Mouse (Mus musculus) liver, embryonic 11.5 days (tissue): Measurements from ENCODE around the gene Olfr787. TPM values are rescaled to one million over a fixed set of nuclear protein-coding genes. Genes with fewer than 3 reads are reported as not detected.

Source experiments
- ATAC-seq: fragments of 200-750 bp; cut with Nextera tagmentation; replicated peaks from 2 replicates; pipeline ENCODE4 v1.8.0; 2017; ENCODE audit warnings: moderate number of reproducible peaks, mild to moderate bottlenecking, moderate TSS enrichment, moderate library complexity; ENCODE audit not compliant: low FRiP score
- DNase-seq: peaks from one replicate; pipeline ENCODE4 v3.0.0-alpha.2; 2017; ENCODE audit warnings: low spot score
- H3K27ac ChIP-seq: fragments of 300-500 bp; sonication (generic); 2 replicates; pipeline ENCODE4 v1.5.1; 2014; ENCODE audit warnings: mild to moderate bottlenecking, low read depth, low read length, control low read depth
- H3K27me3 ChIP-seq: fragments of 300-500 bp; sonication (generic); replicated peaks from 2 replicates; pipeline ENCODE4 v1.6.1; 2014; ENCODE audit warnings: low read length, mixed read lengths; ENCODE audit not compliant: control insufficient read depth, insufficient read depth
- H3K36me3 ChIP-seq: fragments of 300-500 bp; sonication (generic); 2 replicates; pipeline ENCODE4 v1.6.1; 2014; ENCODE audit warnings: mild to moderate bottlenecking, low read length, moderate library complexity, mixed read lengths; ENCODE audit not compliant: control insufficient read depth, insufficient read depth
- H3K4me1 ChIP-seq: fragments of 300-500 bp; sonication (generic); replicated peaks from 2 replicates; pipeline ENCODE4 v1.6.1; 2014; ENCODE audit warnings: low read length, mixed read lengths; ENCODE audit not compliant: control insufficient read depth, insufficient read depth
- H3K4me2 ChIP-seq: fragments of 300-500 bp; sonication (generic); 2 replicates; pipeline ENCODE4 v1.6.1; 2014; ENCODE audit warnings: mild to moderate bottlenecking, control low read depth, moderate library complexity
- H3K4me3 ChIP-seq: fragments of 300-500 bp; sonication (generic); 2 replicates; pipeline ENCODE4 v1.5.1; 2014; ENCODE audit warnings: low read depth, low read length, control low read depth
- H3K9ac ChIP-seq: fragments of 300-500 bp; sonication (generic); 2 replicates; pipeline ENCODE4 v1.6.1; 2014; ENCODE audit warnings: low read depth, low read length, control low read depth
- H3K9me3 ChIP-seq: fragments of 300-500 bp; sonication (generic); 2 replicates; pipeline ENCODE4 v1.6.1; 2016; ENCODE audit warnings: low read length, inconsistent platforms, mixed read lengths; ENCODE audit not compliant: control insufficient read depth
- WGBS: fragments of 180-500 bp; shearing (Covaris S2); extraction: QIAGEN DNeasy Blood & Tissue Kit; methylation state at CpG from one replicate; pipeline ENCODE4 v1.1.7; 2014; 5-methylcytosine and 5-hydroxymethylcytosine counted together
- polyA plus RNA-seq: library from polyadenylated mRNA; unstranded; fragments of >200 nt; fragmentation: Nextera tagmentation; extraction: Ambion mirVana; gene quantifications from 2 replicates; pipeline ENCODE4 v1.2.1, GENCODE M21; 2014

The Olfr787 gene
- polyA plus RNA-seq = not detected in 2 replicates

DNA sequence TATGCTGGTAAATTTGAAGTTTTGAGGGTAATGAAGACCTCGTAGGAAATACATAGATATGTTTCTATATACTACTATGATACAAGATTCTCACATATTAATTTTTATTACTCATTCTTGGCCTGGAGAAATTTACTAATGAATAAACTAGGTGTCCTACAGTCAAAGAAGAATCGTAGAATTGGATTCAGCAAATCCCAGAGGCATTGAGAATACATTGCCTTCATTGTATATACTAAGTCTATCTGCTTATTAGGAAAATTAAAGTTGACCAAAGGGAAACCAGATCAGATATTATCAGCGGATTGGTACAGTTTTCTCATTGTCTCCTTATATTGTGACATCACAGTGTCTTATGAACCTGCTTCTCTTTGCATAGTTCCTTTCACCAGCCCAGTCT is at the start of gene Olfr787:
Olfr787 (plus strand) TSS at position 301 of the 400 bp plus-strand sequence.
- DNase-seq (no peak), ATAC-seq (no peak)
- Histone ChIP-seq H3K4me3 (no peak within 1 kb of the TSS), H3K4me2 (no peak within 1 kb of the TSS), H3K9me3 (no peaks in the 10 kb centered on the region), H3K36me3 (no peaks in the 10 kb centered on the region), H3K9ac (no peak within 1 kb of the TSS), H3K27me3 (no peaks in the 10 kb centered on the region), H3K27ac (no peak within 1 kb of the TSS), H3K4me1 (no peaks in the 10 kb centered on the region)
- 67% methylated on average over 3 of the region's 3 CpGs for WGBS

DNA sequence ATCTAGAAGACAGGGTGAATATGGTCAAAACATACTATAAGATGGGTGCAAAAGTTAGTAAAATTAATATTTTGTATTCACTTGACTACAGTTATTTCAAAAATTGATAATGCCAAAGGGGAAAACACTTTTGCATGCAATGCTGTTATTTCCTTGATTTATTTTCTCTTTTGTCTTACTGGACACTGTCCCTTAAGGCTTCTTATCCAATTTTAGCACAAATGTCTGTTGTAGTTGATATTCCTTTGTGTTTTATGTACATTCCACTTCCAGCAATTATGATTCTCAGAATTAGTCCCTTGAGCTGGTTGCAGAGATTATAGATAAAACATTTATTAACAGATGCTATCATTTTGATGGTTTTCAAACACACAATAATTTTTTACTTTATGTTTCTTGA is 34.7 kb upstream of the Olfr787 start, which contains the start of gene Olfr786:
Olfr786 (plus strand) TSS at position 301 of the 400 bp plus-strand sequence.
- no peak for ATAC-seq
- H3K27ac ChIP-seq = no peak within 1 kb of the TSS

DNA sequence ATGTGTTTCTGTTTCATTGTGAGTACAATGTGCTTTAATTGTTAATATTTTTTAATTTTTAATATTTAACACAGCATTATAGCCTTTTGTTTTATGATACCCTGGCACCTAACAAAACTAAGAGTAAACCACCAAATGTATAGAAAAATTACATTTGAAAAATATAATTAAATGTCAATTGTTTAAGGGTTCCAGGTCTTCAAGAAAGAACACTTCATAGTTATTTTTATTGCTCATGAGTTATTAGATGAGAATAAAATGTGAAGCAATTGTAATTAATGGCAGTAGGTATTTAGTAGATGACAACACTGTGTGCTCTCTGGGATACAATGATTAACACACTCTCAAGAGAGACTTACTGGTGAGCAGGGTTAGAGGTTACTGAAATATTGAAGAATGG is 9.0 kb downstream of the Olfr787 start, which contains the start of gene Olfr788:
Olfr788 (plus strand) TSS at position 301 of the 400 bp plus-strand sequence.
- Histone ChIP-seq H3K27me3 (no peaks in the 10 kb centered on the region), H3K4me1 (no peaks in the 10 kb centered on the region), H3K27ac (no peak within 1 kb of the TSS), H3K9ac (no peak within 1 kb of the TSS), H3K36me3 (no peaks in the 10 kb centered on the region), H3K4me2 (no peak within 1 kb of the TSS), H3K9me3 (no peaks in the 10 kb centered on the region), H3K4me3 (no peak within 1 kb of the TSS)
- ATAC-seq (no peak), DNase-seq (no peak)

More for the DNA sequence above, 34.7 kb upstream of the Olfr787 start, which contains the start of gene Olfr786:
- no peak within 1 kb of the TSS for H3K9ac ChIP-seq
- DNase-seq = no peak
- H3K27me3 ChIP-seq = no peaks in the 10 kb centered on the region
- no peaks in the 10 kb centered on the region for H3K36me3 ChIP-seq
- no peak within 1 kb of the TSS for H3K4me3 ChIP-seq
- 0 out of 2 replicates have a peak, but pooled peaks cover 3% of the 10 kb centered on the region for H3K9me3 ChIP-seq
- no peaks in the 10 kb centered on the region for H3K4me1 ChIP-seq
- no peak within 1 kb of the TSS for H3K4me2 ChIP-seq

DNA sequence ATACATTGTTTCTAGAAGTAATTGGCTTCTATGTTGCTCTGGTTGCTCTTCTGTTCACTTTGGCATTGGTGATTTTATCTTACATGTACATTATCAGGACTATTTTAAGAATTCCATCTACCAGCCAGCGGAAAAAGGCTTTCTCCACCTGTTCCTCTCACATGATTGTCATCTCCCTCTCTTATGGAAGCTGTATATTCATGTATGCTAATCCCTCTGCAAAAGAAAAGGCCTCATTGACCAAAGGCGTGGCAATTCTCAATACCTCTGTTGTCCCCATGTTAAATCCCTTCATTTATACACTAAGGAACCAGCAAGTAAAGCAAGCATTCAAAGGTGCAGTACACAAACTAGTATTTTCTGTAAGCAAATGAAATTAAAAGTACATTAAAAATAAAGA is 11.6 kb downstream of the Olfr787 start:
- ATAC-seq = no peak
- WGBS = 43% methylated on average over 2 of the region's 2 CpGs
- no peaks in the 10 kb centered on the region for H3K27me3 ChIP-seq

DNA sequence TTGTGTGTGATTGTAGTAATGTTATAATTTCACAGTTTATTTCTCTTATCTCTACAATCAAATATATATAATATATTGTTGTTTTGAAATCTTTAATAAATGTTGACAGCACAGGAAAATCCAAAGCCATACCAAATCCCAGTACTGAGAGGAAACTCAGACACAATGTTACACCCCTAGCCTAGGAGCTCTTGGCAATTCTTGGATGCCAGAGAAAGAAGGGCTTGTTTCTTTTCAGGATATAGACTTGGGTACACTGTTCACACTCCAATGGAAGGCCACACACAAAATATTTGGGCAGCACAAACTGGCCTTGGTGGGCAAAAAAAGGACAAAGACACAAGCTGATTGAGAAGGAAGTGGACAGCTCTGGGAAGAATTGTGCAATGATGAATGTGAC is 12.1 kb downstream of the Olfr787 start:
- H3K9ac ChIP-seq = no peak overlapping the region
- ATAC-seq = no peak
- no peaks in the 10 kb centered on the region for H3K36me3 ChIP-seq
- no peaks in the 10 kb centered on the region for H3K4me1 ChIP-seq
- no peaks in the 10 kb centered on the region for H3K9me3 ChIP-seq
- no peak overlapping the region for H3K4me3 ChIP-seq
- H3K27ac ChIP-seq = no peak overlapping the region
- DNase-seq = no peak
- no peaks in the 10 kb centered on the region for H3K27me3 ChIP-seq
- no peak overlapping the region for H3K4me2 ChIP-seq

More for the DNA sequence above, 11.6 kb downstream of the Olfr787 start:
- Histone ChIP-seq H3K4me3 (no peak overlapping the region), H3K4me1 (no peaks in the 10 kb centered on the region), H3K9me3 (no peaks in the 10 kb centered on the region), H3K9ac (no peak overlapping the region), H3K4me2 (no peak overlapping the region), H3K27ac (no peak overlapping the region), H3K36me3 (no peaks in the 10 kb centered on the region)
- DNase-seq = no peak

DNA sequence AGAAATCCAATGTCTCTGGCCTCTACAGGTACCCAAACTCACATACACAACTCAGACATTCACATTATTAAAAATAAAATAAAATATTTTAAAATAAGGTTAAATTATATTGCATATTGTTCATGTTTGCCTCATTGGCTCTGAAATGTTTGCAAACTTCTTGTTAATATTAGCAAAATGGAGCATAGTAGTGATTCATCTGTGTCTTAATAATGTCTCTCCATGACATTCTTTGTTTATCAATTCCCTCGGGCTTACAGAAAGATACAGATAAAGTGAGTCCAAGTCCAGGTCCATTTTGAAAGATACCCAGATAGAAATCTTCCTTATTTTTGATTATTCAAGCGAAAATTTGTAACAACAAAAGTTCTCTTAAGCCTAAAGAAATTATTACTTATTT is 22.8 kb downstream of the Olfr787 start, which contains the start of gene Olfr789:
Olfr789 (plus strand) TSS at position 301 of the 400 bp plus-strand sequence.
- H3K27me3 ChIP-seq = no peaks in the 10 kb centered on the region
- no peaks in the 10 kb centered on the region for H3K36me3 ChIP-seq
- no peak within 1 kb of the TSS for H3K9ac ChIP-seq
- H3K9me3 ChIP-seq = no peaks in the 10 kb centered on the region
- 42% methylated on average over 2 of the region's 2 CpGs for WGBS
- H3K27ac ChIP-seq = no peak within 1 kb of the TSS
- no peaks in the 10 kb centered on the region for H3K4me1 ChIP-seq
- DNase-seq (no peak), ATAC-seq (no peak)
- no peak within 1 kb of the TSS for H3K4me2 ChIP-seq
- no peak within 1 kb of the TSS for H3K4me3 ChIP-seq

DNA sequence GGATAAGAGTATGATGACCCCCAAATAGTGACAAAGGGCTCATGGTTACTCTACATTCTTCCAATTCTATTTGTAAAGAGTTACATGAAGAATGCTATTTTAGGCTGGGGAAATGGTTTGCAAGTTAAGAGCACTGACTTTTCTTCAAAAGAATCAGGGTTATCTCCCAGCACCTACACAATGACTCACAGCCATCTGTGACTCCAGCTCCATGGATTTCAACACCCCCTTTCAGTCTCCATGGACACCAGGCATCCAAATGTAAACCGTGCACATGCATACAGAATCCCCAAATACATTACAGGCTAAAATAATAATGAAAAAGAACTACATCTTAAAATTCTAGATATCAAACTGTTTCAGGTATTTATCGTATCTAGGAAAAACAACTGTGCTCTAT is 28.4 kb downstream of the Olfr787 start:
- H3K36me3 ChIP-seq = no peaks in the 10 kb centered on the region
- no peaks in the 10 kb centered on the region for H3K27me3 ChIP-seq
- no peak overlapping the region for H3K9ac ChIP-seq
- DNase-seq = no peak
- H3K4me3 ChIP-seq = no peak overlapping the region
- WGBS = 78% methylated on average over 2 of the region's 2 CpGs
- H3K27ac ChIP-seq = no peak overlapping the region
- no peaks in the 10 kb centered on the region for H3K4me1 ChIP-seq
- ATAC-seq = no peak
- H3K4me2 ChIP-seq = no peak overlapping the region
- no peaks in the 10 kb centered on the region for H3K9me3 ChIP-seq

DNA sequence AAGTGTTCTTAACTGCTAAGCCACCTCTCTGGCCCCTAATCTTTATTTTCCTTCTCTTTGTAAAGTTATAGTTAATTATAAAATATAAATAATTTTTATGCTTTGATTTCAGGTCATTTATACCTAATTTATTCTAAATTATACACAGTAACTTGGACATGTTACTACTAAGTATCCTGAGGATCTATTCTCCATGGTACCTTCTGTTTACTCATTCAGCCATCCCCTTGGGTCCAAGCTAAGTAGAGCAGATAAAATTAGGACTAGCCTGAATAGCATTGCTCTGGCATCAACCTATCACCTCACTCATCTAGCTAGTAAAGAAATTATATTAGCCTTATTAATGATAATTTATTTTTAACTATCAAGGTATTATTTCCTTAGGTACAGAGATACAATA is 36.5 kb downstream of the Olfr787 start, which contains the start of gene Olfr790:
Olfr790 (plus strand) TSS at position 301 of the 400 bp plus-strand sequence.
- DNase-seq = no peak
- no peak for ATAC-seq
- Histone ChIP-seq H3K27ac (no peak within 1 kb of the TSS), H3K4me2 (no peak within 1 kb of the TSS), H3K27me3 (no peaks in the 10 kb centered on the region), H3K36me3 (no peaks in the 10 kb centered on the region), H3K4me1 (no peaks in the 10 kb centered on the region), H3K9me3 (no peaks in the 10 kb centered on the region), H3K9ac (no peak within 1 kb of the TSS), H3K4me3 (no peak within 1 kb of the TSS)
